Mouse (Mus musculus): ENCODE measurements at regions not wholly inside any gene's neighbourhood (a gene's known extent, or its start where the extent isn't known, plus 50 kb on each side); places are given as distances from the start of the nearest gene placed in this dataset. TPM values are rescaled to one million over a fixed set of nuclear protein-coding genes. Genes with fewer than 3 reads are reported as not detected.

DNA sequence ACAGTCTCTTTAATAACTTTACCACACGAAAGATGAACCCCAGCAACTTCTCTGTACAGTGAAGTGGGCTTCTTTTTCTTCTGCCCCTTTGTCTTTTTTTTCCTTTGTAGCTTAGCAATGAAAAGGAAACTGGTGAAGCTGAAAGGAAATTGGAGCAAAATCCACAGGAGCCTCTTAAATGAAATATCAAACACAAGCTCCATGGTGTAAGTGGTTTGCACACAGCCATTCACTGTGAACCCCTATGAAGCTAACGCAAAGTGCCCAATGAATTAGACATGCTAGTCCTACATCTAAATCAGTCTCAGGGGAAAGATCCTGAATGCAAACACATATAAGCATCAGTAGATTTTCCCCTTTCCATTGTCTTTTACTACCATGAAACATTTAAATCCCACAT lies 697.5 kb downstream of the Phf3 start:
- 85% methylated on average over 2 of the region's 2 CpGs for WGBS
- Histone ChIP-seq H3K4me1 (ENCODE audit: control insufficient read depth, insufficient read depth, low read length) (no peaks in the 10 kb centered on the region), H3K9me3 (ENCODE audit: control insufficient read depth, low read depth, low read length) (no peaks in the 10 kb centered on the region), H3K27me3 (ENCODE audit: control insufficient read depth, insufficient read depth, low read length) (no peaks in the 10 kb centered on the region), H3K9ac (replicated peaks; ENCODE audit: low read depth, low read length) (no peak overlapping the region), H3K27ac (ENCODE audit: low read length) (no peak overlapping the region), H3K4me2 (replicated peaks; ENCODE audit: low read depth, low read length) (no peak overlapping the region), H3K4me3 (ENCODE audit: low read depth, low read length) (no peak overlapping the region), H3K36me3 (ENCODE audit: control insufficient read depth, insufficient read depth, low read length) (no peaks in the 10 kb centered on the region)
- ATAC-seq (ENCODE audit: insufficient number of reproducible peaks, insufficient read depth, low FRiP score, low read depth) = no peak

DNA sequence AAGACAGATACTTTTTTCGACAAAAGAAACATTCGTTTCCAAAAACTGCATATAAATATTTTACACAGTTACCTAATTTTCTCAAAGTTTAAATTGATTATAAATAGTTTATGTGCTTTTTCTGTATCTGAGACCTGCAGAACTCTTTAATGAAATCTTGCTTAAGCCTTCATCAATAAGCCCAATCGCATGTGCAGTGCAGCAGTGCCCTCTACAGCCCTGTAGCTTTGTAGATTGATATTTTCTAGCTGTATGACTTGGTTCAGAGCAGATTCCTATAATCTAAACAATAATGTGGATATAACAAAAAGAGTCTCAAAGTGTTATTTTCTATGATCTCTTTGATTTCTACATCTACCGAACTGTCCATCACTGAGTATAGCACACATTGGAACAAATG lies 728.7 kb downstream of the Phf3 start:
- 62% methylated on average over 4 of the region's 4 CpGs for WGBS
- H3K27me3 ChIP-seq (ENCODE audit: control insufficient read depth, insufficient read depth, low read length) = no peaks in the 10 kb centered on the region
- no peak for ATAC-seq (ENCODE audit: insufficient number of reproducible peaks, insufficient read depth, low FRiP score, low read depth)

DNA sequence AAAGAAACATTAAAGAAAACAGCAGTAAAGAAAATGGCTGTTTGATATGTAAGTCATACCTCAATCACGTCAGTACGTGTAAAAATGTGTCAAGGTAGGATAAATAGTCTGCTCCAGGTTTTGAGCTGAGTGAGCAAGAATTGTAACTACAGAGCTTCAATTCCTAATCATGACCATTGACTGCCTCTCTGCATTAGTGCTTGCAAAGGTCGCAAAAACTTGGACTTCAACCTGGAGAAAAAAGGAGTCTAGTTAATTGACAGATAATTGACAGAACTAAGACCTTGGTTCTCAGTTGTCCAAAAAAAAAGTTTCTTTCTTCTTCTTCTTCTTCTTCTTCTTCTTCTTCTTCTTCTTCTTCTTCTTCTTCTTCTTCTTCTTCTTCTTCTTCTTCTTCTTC lies 759.5 kb downstream of the Phf3 start:
- 86% methylated on average over 3 of the region's 3 CpGs for WGBS
- no peak for ATAC-seq (ENCODE audit: insufficient number of reproducible peaks, insufficient read depth, low FRiP score, low read depth)
- Histone ChIP-seq H3K27ac (ENCODE audit: low read length) (no peak overlapping the region), H3K9ac (replicated peaks; ENCODE audit: low read depth, low read length) (no peak overlapping the region), H3K4me3 (ENCODE audit: low read depth, low read length) (no peak overlapping the region), H3K36me3 (ENCODE audit: control insufficient read depth, insufficient read depth, low read length) (no peaks in the 10 kb centered on the region), H3K4me2 (replicated peaks; ENCODE audit: low read depth, low read length) (no peak overlapping the region), H3K27me3 (ENCODE audit: control insufficient read depth, insufficient read depth, low read length) (no peaks in the 10 kb centered on the region), H3K4me1 (ENCODE audit: control insufficient read depth, insufficient read depth, low read length) (no peaks in the 10 kb centered on the region), H3K9me3 (ENCODE audit: control insufficient read depth, low read depth, low read length) (no peaks in the 10 kb centered on the region)

More for the DNA sequence above, 728.7 kb downstream of the Phf3 start:
- Histone ChIP-seq H3K9ac (replicated peaks; ENCODE audit: low read depth, low read length) (no peak overlapping the region), H3K36me3 (ENCODE audit: control insufficient read depth, insufficient read depth, low read length) (no peaks in the 10 kb centered on the region), H3K4me1 (ENCODE audit: control insufficient read depth, insufficient read depth, low read length) (no peaks in the 10 kb centered on the region), H3K27ac (ENCODE audit: low read length) (no peak overlapping the region), H3K4me2 (replicated peaks; ENCODE audit: low read depth, low read length) (no peak overlapping the region), H3K4me3 (ENCODE audit: low read depth, low read length) (no peak overlapping the region), H3K9me3 (ENCODE audit: control insufficient read depth, low read depth, low read length) (no peaks in the 10 kb centered on the region)

Small RNA genes in the stretch of these regions (microRNA-seq; reads per million reads assigned to microRNA genes)
- not detected for gene Gm27430

Measured in stomach, embryonic 14.5 days (tissue).